Mouse (Mus musculus) kidney, postnatal 14 days (tissue): ENCODE measurements at regions not wholly inside any gene's neighbourhood (a gene's known extent, or its start where the extent isn't known, plus 50 kb on each side); places are given as distances from the start of the nearest gene placed in this dataset.

ENCODE experiments used
- DNase-seq: peaks from one replicate; pipeline ENCODE4 v3.0.0; 2022; ENCODE audit warnings: mixed read lengths

DNA sequence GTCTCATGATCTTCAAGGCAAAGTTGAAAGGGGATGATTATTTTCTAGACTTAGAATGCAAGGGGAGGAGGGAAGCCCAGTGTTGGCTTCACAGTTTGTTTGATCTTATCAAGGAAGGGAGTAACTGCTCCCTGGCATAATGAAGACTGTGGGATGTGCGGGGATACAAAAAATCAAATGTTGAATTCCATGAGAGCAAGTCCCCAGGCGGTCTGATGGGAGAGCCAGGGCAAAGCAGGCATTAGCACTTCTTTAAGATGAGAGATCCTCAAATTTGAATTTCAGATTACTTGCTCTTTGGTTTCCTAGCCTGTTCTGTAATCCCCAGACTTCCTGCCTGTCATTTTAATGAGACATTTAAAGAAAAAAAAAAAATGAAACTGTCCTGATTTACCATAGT is 525.6 kb upstream of the Man1a start:
- DNase-seq, result no peak

DNA sequence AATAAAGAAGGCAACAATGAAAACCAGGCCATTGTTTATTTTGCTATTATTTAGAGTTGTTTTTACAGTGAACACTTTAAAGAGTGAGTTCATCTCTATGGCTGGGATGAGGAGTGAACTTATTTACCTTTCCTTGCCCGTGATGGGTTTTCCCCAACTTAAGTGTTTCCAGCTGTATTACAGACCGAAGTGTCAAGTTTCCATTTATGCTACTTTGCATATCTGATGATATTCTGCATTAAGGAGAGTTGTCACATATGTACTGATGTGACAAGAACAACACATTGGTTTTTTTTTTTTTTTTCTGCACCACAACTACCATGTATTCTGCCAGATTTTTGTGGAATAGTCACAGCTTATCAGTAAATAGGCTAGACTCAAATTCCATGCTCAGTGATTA is 518.7 kb upstream of the Man1a start:
- DNase-seq, result no peak

DNA sequence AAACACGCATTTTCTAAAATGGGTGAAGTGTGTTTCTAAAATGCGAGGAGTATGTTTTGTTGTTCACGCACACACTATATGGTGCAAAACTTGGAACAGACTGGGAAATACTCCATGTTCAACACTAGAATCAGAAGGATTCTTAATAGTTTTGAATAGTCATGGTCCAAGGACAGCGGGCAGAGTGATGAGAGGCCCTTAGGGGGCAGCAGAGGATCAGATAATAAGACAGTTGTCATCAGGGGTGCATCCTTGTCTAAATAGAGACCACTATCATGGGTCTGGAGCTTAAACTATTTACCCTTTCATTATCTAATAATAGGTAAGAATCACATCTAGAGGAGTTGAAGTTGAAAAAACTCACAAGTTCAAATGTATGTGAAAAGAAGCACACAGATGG is 482.2 kb upstream of the Man1a start:
- peak; percentile 5 for DNase-seq

DNA sequence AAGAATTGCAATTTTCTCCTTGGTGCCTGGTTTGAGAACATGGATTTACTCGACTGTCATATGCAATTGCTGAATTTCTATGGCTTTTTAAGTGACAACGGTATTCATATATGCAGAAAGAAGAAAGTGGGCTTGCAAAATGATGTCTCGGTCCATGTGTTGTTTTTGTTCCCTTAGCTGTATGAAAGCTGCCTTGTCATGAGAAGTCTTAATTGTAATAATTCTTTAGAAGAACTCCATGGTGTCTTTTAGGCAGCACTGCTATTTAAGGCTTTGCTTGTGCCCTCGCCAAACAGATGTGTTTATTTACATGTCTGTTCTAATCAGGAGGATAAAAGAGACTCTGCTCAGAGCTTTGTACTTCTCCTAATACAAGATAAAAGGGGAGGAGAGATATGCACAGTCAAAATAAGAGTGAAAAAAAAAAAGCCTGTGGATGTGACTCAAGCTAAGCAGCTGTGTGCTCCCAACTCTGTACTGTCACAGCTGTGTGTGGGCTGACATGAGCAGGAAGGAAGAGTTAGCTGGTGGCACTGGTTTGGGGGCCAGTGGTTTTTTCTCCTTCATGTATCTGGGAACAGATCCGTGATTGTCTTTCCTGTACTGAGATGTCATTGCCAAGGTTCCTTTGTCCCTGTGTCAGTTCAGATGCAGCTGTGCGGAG is 475.5 kb upstream of the Man1a start:
- no peak for DNase-seq

DNA sequence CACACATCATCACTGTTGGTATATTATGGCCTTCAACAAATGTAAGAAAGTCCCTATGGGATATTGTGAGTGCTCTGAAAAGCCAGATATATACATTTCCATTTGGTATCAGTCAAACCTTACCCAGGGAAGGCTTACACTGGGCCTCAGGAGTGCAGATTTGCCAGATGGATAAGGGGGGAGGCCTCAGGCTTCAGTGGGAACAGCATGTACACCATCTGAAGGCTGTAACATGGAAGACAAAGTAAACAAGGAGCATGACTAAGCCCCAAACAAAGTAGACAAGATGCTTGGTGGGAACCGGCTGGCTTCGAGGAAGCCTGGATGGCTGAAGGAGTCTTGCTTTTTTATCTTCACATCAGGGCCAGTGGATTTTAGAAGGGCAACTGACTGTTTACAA is 474.3 kb upstream of the Man1a start:
- DNase-seq, result no peak

DNA sequence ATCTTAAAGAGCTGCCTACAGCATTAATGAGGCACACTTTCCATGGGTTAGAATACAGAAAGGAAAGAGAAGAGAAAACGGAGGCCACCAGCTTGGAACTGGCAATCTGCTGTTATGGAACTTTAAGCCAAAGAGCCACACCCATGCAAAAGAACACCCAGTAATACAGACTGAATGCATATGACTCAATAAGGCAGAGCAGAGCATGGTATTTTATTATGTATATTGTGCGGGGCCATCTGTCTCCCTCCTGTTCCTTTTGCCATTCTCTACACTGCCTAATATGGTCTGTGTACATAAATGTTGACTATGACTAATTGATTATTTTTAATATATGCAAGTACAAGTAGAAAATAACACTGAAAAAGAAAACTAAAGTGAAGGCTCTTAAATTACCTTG is 472.6 kb upstream of the Man1a start:
- no peak for DNase-seq

DNA sequence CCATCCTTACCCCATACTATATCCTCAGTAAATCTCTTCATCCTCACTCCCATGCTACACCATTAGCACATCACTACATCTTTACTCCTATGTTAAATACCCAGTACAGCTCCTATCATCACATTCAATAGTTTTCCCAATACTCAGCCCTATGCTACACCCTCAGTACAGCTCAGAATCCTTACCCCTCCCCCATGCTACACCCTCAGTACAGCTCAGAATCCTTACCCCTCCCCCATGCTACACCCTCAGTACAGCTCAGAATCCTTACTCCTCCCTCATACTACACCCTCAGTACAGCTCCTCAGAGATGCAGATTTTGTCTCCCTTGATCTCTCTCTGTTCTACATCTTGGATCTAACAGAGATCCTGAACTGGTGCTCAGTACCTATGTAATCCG is 472.1 kb upstream of the Man1a start:
- DNase-seq, result no peak

DNA sequence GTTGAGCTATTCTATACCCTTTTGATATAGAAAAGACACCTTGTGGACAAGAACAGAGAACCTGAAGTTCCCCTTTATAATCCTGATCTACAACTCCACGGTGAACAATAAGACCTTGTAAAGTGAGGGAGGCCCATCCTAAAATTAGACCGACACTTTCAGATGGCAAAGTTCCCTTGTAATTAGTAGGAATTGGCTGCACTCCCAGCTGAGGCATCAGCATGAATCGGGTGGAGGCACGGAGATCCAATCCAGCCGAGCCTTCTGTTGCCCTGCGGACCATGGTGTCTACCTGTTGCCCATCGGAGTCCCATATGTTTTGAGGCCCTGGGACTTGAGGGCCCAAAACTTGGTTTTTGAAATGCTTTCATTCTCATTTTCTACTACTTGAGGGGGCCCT is 456.2 kb upstream of the Man1a start:
- no peak for DNase-seq

DNA sequence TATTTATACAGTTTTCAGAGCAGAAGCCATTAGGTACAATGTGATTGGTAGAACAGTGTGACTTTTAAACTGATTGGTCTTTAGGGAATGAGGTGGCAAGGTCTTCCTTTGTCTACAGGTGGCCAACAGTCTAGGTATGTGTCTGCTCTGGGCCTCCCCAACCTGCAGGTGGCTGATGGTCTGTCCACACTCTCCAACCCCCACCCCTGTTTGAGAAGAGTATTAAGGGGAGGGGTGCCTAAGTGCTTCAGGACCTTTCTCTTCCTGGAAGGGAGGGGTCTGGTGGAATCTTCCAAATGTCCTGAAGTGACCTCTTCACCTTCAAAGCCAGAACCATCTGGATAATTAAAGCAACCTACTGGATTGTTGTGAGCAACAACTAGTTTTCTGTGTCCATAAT is 434.4 kb upstream of the Man1a start:
- no peak for DNase-seq

DNA sequence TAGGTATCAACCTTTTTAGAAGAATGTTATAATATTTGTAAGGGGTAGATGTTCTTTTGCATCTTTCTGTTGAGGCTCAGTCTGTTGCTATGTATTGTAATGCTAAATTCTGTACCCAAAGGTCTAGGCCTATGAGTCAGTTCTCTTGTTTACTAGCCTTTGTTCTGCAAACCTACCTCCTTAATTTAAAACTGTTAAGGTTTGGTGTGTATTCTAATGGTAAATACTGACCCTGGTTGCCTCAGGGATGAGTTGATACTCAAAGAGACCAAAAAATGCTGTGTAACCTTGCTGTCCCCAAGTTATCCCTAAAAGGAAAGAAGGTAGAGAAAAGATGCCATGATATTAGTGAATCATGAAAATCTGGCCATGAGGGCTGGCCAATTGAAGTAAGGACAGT is 433.4 kb upstream of the Man1a start:
- no peak for DNase-seq
